Mouse (Mus musculus) ES-Bruce4 (cell line): ENCODE measurements around the gene Por. TPM values are rescaled to one million over a fixed set of nuclear protein-coding genes. Genes with fewer than 3 reads are reported as not detected.

Experiments
- H3K27ac ChIP-seq: 2 replicates; pipeline ENCODE4 v1.5.1; 2012; ENCODE audit warnings: low read length, inconsistent platforms; ENCODE audit not compliant: insufficient read depth
- H3K27me3 ChIP-seq: 2 replicates; pipeline ENCODE4 v1.6.1; 2012; ENCODE audit warnings: mild to moderate bottlenecking, low read length, inconsistent platforms; ENCODE audit not compliant: control insufficient read depth, poor library complexity, insufficient read depth, severe bottlenecking
- H3K36me3 ChIP-seq: 2 replicates; pipeline ENCODE4 v1.6.1; 2012; ENCODE audit warnings: inconsistent platforms, mild to moderate bottlenecking, low read length, moderate library complexity; ENCODE audit not compliant: control insufficient read depth, poor library complexity, insufficient read depth, severe bottlenecking
- H3K4me1 ChIP-seq: one replicate; pipeline ENCODE4 v1.8.1; 2011; ENCODE audit warnings: low read length; ENCODE audit not compliant: control insufficient read depth, insufficient read depth
- H3K4me3 ChIP-seq: 2 replicates; pipeline ENCODE4 v1.5.1; 2011; ENCODE audit warnings: low read depth, mild to moderate bottlenecking, low read length
- H3K9ac ChIP-seq: 2 replicates; pipeline ENCODE4 v1.6.1; 2012; ENCODE audit warnings: low read depth, mild to moderate bottlenecking, inconsistent platforms; ENCODE audit not compliant: poor library complexity, severe bottlenecking
- H3K9me3 ChIP-seq: replicated peaks from 2 replicates; pipeline ENCODE4 v1.6.1; 2012; ENCODE audit warnings: mild to moderate bottlenecking, low read length, inconsistent platforms; ENCODE audit not compliant: control insufficient read depth, poor library complexity, insufficient read depth, severe bottlenecking
- CTCF ChIP-seq: IDR thresholded peaks from one replicate; pipeline ENCODE4 v1.8.1; 2011; ENCODE audit warnings: low read depth, low read length
- EP300 ChIP-seq: IDR thresholded peaks from 2 replicates; pipeline ENCODE4 v1.6.1; 2011; ENCODE audit warnings: low read depth, low read length; ENCODE audit not compliant: insufficient read depth
- POLR2A ChIP-seq: IDR thresholded peaks from one replicate; pipeline ENCODE4 v1.8.1; 2011; ENCODE audit warnings: low read length; ENCODE audit not compliant: insufficient read depth
- polyA plus RNA-seq: library from polyadenylated mRNA; stranded (reverse); fragments of >200 nt; gene quantifications from 2 replicates; pipeline ENCODE4 v1.2.4, GENCODE M21; 2011; ENCODE audit warnings: low read depth; ENCODE audit not compliant: missing spikeins, insufficient read depth, insufficient read length

The Por gene
- polyA plus RNA-seq, 1 experiment, result 41.4 TPM

DNA sequence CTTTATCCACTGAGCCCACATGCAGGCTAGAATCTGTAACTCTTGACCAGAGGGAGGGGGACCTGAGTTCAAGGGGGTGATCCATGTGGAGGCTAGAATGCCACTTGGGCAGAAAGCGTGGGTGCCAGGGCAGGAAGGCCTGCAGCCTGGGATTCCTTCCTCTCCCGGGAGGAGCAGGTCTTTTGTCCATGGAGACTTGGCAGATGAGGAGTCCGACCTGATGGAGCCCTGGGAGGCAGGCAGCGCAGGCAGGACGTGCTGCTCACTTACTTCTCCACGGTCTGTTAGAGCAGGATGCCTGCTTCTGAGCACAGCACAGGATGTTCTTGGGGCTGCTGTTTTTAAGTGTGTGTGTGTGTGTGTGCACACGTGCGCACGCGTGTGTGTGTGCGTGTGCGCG is 37.2 kb downstream of the Por start:
- Histone ChIP-seq H3K36me3 (no peaks in the 10 kb centered on the region), H3K27ac (no peak overlapping the region), H3K4me3 (no peak overlapping the region), H3K27me3 (no peaks in the 10 kb centered on the region), H3K9me3 (no peaks in the 10 kb centered on the region), H3K9ac (no peak overlapping the region), H3K4me1 (peaks cover 6% of the 10 kb centered on the region)
- TF ChIP-seq CTCF (no peak), EP300 (no peak), POLR2A (no peak)

DNA sequence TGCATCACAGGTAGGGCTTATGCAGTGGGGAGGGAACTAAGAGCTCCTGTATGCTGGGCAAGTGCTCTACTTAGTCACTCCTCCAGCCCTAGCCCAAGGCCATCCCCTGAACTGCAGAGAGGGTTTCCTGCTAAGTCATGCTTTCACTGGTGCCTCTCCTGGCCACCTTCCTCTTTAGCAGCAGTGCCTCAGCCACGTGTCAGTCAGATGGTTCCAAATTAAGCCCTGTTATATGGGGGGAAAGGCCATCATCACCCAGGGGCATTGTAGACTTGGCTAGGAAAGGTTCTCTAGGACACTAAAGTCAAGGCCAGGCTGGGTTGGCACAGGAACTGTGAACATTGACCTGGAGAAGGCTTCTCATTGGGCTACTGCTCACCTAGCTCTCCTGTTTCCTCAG is 38.0 kb downstream of the Por start:
- no peak overlapping the region for H3K27ac ChIP-seq
- H3K4me3 ChIP-seq, result no peak overlapping the region
- no peak overlapping the region for H3K9ac ChIP-seq
- H3K4me1 ChIP-seq, result peaks cover 6% of the 10 kb centered on the region
- H3K9me3 ChIP-seq, result no peaks in the 10 kb centered on the region
- TF ChIP-seq CTCF, result no peak
- TF ChIP-seq EP300, result 0 out of 2 replicates have a peak, but pooled peaks have one; percentile 46
- TF ChIP-seq POLR2A, result no peak
- H3K36me3 ChIP-seq, result no peaks in the 10 kb centered on the region
- no peaks in the 10 kb centered on the region for H3K27me3 ChIP-seq

DNA sequence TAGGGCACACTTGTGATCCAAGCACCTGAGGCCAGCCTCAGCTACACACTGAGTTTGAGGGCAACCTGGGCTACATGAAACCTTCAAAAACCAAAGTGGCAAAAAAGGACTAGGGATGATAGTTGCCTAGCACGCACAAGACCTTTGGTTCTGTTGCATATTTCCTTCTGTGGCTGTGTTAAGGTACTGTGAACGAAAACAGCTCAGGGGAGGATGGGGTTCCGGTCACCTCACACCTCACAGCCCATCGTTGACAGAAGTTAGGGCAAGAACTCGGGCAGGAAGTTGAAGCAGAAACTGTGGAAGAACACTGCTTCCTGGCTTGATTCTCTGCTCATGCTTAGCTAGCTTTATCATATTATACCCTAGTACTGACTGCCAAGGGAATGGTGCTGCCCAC is 39.9 kb downstream of the Por start:
- Histone ChIP-seq H3K27ac (no peak overlapping the region), H3K27me3 (no peaks in the 10 kb centered on the region), H3K36me3 (no peaks in the 10 kb centered on the region), H3K9me3 (no peaks in the 10 kb centered on the region), H3K9ac (no peak overlapping the region), H3K4me3 (no peak overlapping the region), H3K4me1 (peaks cover 6% of the 10 kb centered on the region)
- TF ChIP-seq CTCF (no peak), POLR2A (no peak), EP300 (no peak)

DNA sequence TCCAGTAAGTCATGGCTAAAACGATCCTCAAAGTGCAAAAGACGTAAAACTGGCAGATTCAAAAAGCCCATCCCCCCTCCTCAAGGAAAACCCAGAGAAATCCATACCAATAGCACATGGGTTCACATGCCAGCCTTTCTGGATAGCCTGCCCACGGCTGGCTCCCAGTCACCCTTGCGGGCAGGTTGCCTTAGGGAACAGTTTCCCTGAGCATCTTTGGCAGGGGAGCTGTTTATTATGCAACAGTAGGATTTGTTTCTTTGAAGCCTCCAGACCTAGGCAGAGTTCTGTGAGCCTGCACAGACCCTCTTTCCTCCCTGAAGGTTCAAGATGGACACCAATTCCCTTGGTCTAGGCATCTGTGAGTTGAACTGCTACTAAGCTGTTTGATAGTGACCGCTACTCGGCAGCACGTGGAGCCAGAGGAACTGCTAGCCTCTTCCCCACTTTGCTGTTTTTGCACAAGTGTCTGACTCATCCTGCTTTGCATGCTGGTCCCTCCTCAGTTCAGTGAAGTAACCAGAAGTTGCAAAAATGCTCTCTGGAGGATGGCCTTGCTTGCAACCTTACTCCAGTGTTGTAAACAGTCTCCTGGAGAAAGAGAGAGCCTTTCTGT is 40.9 kb downstream of the Por start:
- H3K36me3 ChIP-seq, result no peaks in the 10 kb centered on the region
- TF ChIP-seq POLR2A (no peak), CTCF (no peak), EP300 (no peak)

DNA sequence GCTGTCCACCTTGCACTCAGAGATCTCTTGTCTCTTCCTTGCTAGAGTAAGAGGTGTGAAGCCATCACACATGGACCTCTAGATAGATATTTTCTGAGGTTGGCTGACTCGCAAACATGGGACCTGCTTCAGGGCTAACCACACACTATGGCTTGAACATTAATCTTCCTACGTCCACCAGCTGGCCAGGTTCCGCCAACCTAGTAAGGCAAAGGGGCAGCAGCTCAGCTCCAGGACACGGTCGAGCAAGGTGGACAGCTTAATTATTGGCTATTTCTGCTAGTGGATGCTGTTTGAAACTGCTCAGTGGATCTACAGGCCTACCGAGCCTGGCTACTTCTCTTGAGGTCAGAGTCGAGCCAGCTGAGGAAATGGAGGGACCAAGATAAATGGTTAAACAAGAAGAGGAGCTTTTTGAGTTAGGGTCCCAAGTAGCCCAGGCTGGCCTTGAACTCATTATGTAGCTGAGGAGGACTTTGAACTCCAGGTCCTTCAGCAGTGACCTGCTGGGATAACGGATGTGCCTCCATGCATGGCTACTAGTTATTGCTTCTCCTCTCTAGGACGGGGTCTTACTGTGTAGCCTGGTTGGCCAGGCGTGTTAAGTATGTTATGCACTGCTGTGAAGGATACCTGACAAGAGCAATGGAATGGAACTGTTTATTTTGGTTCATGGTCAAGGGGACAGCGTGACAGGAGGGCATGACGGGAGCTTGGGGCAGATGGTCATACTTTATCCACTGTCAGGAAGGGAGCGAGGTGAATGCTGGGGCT is 41.9 kb downstream of the Por start:
- H3K36me3 ChIP-seq, result no peaks in the 10 kb centered on the region
- no peak for TF ChIP-seq EP300
- no peak for TF ChIP-seq POLR2A
- no peak for TF ChIP-seq CTCF
- H3K27ac ChIP-seq, result no peak overlapping the region
- no peaks in the 10 kb centered on the region for H3K27me3 ChIP-seq
- peaks cover 6% of the 10 kb centered on the region for H3K4me1 ChIP-seq
- H3K9ac ChIP-seq, result no peak overlapping the region
- H3K4me3 ChIP-seq, result no peak overlapping the region
- H3K9me3 ChIP-seq, result no peaks in the 10 kb centered on the region

More for the DNA sequence above, 40.9 kb downstream of the Por start:
- H3K4me1 ChIP-seq, result peaks cover 6% of the 10 kb centered on the region
- no peak overlapping the region for H3K4me3 ChIP-seq
- no peak overlapping the region for H3K27ac ChIP-seq
- H3K9me3 ChIP-seq, result no peaks in the 10 kb centered on the region
- H3K9ac ChIP-seq, result no peak overlapping the region
- no peaks in the 10 kb centered on the region for H3K27me3 ChIP-seq

GRCm38 (mm10) chr5:135712803-135713202 is 43.0 kb downstream of the Por start:
- Histone ChIP-seq H3K4me3 (no peak overlapping the region), H3K9ac (no peak overlapping the region), H3K4me1 (peaks cover 5% of the 10 kb centered on the region), H3K27me3 (no peaks in the 10 kb centered on the region), H3K27ac (no peak overlapping the region), H3K9me3 (no peaks in the 10 kb centered on the region), H3K36me3 (no peaks in the 10 kb centered on the region)
- no peak for TF ChIP-seq CTCF
- no peak for TF ChIP-seq EP300
- no peak for TF ChIP-seq POLR2A
